Mouse (Mus musculus) brain, embryonic 14.5 days (tissue): Measurements from ENCODE around the gene Lgsn. TPM values are rescaled to one million over a fixed set of nuclear protein-coding genes. Genes with fewer than 3 reads are reported as not detected.
A peak's percentile ranks its signal among the peaks of the same experiment; 100 is the strongest.

Source experiments
- DNase-seq: peaks from one replicate; pipeline ENCODE4 v3.0.0-alpha.2; 2011; ENCODE audit warnings: low read depth
- CTCF ChIP-seq: fragments of 200-500 bp; IDR thresholded peaks from 2 replicates; pipeline ENCODE4 v1.5.1; 2012; ENCODE audit warnings: inconsistent platforms, mild to moderate bottlenecking, moderate library complexity, borderline replicate concordance; ENCODE audit not compliant: insufficient read depth, insufficient read length; ENCODE audit errors: extremely low read depth
- POLR2A ChIP-seq: fragments of 200-500 bp; IDR thresholded peaks from 2 replicates; pipeline ENCODE4 v1.6.1; 2012; ENCODE audit warnings: mild to moderate bottlenecking, inconsistent platforms, borderline replicate concordance; ENCODE audit not compliant: poor library complexity, insufficient read depth, insufficient read length, severe bottlenecking; ENCODE audit errors: extremely low read depth
- polyA plus RNA-seq: library from polyadenylated mRNA; depleted of rRNA; stranded (reverse); fragments of >200 nt; gene quantifications from 2 replicates; pipeline ENCODE4 v1.2.3, GENCODE M21; 2012; rRNA removed

Gene Lgsn
- polyA plus RNA-seq, 1 experiment, result not detected

DNA sequence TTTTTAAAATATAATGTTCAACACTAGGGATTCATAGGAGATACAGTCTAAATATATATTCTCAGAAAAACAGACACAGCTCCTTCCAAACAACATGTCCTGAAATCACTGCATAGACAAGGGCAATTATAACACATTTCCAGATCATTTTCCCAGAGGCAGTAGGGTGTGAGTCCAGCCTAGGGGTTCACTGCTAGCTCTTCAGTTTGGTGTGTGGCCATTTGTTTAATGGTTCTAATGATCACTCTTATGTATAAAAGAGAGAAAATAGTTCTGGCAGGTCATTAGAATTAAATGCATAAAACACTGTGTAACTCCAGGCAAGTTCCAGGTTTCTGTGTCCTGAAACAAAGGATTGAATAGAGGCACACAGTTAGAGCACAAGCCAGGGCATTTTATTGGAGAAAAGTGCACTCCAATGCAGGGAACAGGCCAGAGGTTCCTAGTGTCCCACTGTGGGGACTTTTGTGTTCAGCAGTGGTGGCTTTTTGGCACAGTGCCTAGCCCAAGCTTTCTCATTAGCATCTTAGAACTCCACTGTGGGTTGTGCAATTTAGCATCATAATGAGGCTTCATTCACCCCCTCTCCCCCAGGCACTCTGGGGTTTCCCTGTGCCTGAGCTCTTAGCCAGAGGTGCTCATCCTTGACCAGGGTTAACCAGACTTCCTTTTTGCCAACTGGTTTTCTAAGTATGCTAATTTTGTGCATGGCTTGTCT, 57.3 kb downstream of the Lgsn start:
- peak; percentile 95 for DNase-seq
- TF ChIP-seq POLR2A (no peak), CTCF (no peak)

Other genes with a start within 250 kb of the Lgsn start
- gene AC153137.1, start 198.4 kb upstream of the Lgsn start, polyA plus RNA-seq, result not detected in 2 replicates
- gene 4931428L18Rik, start 46.3 kb downstream of the Lgsn start, polyA plus RNA-seq, result not detected in 2 replicates
- not detected in 2 replicates for gene Pih1d3, start 46.4 kb downstream of the Lgsn start, polyA plus RNA-seq